21 mouse cellular contexts compared by ENCODE assay signal in the genomic region with DNA sequence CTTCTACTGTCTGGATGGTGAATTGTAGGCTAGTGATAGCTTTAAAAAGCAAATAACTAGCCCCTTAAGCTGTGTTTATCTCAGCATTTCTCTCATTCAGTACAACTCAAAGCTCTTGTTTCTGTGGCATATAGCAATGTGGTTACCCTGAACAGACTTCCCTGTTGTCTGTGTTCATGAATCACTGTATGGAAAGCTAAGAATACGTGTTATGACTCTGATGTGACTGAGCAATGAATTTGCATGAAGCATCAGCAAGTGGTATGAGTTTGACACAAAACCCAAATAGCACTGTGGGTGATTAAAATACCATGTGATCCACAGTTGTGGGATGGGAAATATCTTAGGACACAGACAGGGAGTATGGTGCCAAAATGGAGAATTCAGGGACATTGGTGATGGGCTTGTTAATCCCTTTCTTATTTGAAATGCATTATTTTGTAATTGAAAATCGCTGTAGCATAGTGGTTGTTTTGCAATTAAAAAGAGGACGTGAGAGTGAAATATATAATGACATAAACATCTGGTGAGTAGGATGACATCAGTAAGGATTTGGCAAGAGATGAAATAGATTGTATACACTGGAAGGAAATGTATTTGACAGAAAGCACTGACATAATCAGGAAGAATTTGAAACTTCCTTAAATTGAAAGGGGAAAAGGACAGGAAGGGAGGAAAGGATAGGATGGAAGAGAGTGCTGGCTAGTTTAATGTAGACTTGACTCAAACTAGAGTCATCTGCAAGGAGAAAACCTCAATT.
DNase-seq lines count a peak whose midpoint lies in the region; ATAC-seq and TF ChIP-seq lines count a peak whose summit lies in the region.
"Had no signal": no experiment of that assay in that cellular context is flagged by ENCODE, and none has a peak within 500 bp of the region (broad histone marks: within the 10 kb centered on the region; RNA-seq: fewer than 3 reads in every experiment).

No protein-coding gene starts in this region.

- peak; percentile 61; the same call in 1 of the 2 replicates for ATAC-seq in lung, embryonic 16.5 days (ENCODE audit: low read depth)
- ATAC-seq in midbrain, embryonic 11.5 days (ENCODE audit: low FRiP score) = no peak
- ATAC-seq: forebrain, embryonic 13.5 days; intestine, embryonic 16.5 days had no signal

- no peaks in the 10 kb centered on the region for H3K9me3 ChIP-seq in lung, embryonic 16.5 days (ENCODE audit: control insufficient read depth, low read length)
- H3K9me3 ChIP-seq in midbrain, embryonic 11.5 days (ENCODE audit: control insufficient read depth, low read length) = no peaks in the 10 kb centered on the region
- no peaks in the 10 kb centered on the region for H3K9me3 ChIP-seq in limb, embryonic 10.5 days (replicated peaks)
- H3K9me3 ChIP-seq: forebrain, embryonic 13.5 days; kidney, embryonic 15.5 days; limb, embryonic 12.5 days; megakaryocyte, embryonic 14.5 days; neural tube, embryonic 13.5 days had no signal

- H3K4me1 ChIP-seq in lung, embryonic 16.5 days (replicated peaks; ENCODE audit: control insufficient read depth, insufficient read depth, low read length) = no peaks in the 10 kb centered on the region; the same call in 1 of the 2 replicates
- 0 out of 2 replicates have a peak, but pooled peaks cover 5% of the 10 kb centered on the region for H3K4me1 ChIP-seq in midbrain, embryonic 11.5 days (ENCODE audit: control insufficient read depth, insufficient read depth, low read length)
- peaks cover 7% of the 10 kb centered on the region; the same call in 1 of the 2 replicates for H3K4me1 ChIP-seq in limb, embryonic 10.5 days

- WGBS in lung, embryonic 16.5 days = 50% methylated on average over 3 of the region's 3 CpGs
- 80% methylated on average over 3 of the region's 3 CpGs for WGBS in midbrain, embryonic 11.5 days
- WGBS in limb, embryonic 10.5 days = 89% methylated on average over 3 of the region's 3 CpGs

- H3K27ac ChIP-seq in gastrocnemius, adult 2 months = peak overlapping the region; percentile 24; the same call in 1 of the 2 replicates
- H3K27ac ChIP-seq in lung, embryonic 16.5 days (ENCODE audit: low read length) = no peak overlapping the region
- H3K27ac ChIP-seq in midbrain, embryonic 11.5 days (ENCODE audit: low read depth, low read length) = no peak overlapping the region
- no peak overlapping the region for H3K27ac ChIP-seq in limb, embryonic 10.5 days
- H3K27ac ChIP-seq: forebrain, embryonic 13.5 days; hindbrain, embryonic 14.5 days; kidney, embryonic 15.5 days; limb, embryonic 12.5 days; liver, embryonic 14.5 days; neural tube, embryonic 13.5 days had no signal

- H3K36me3 ChIP-seq in lung, embryonic 16.5 days (ENCODE audit: control insufficient read depth, insufficient read depth, low read length) = no peaks in the 10 kb centered on the region
- no peaks in the 10 kb centered on the region for H3K36me3 ChIP-seq in midbrain, embryonic 11.5 days (ENCODE audit: control insufficient read depth, insufficient read depth, low read length)
- H3K36me3 ChIP-seq in limb, embryonic 10.5 days = no peaks in the 10 kb centered on the region
- H3K36me3 ChIP-seq: kidney, embryonic 15.5 days; limb, embryonic 12.5 days; neural tube, embryonic 13.5 days had no signal

- H3K27me3 ChIP-seq in lung, embryonic 16.5 days (ENCODE audit: control insufficient read depth, insufficient read depth, low read depth, low read length) = no peaks in the 10 kb centered on the region
- H3K27me3 ChIP-seq in midbrain, embryonic 11.5 days (ENCODE audit: control insufficient read depth, insufficient read depth, low read length) = no peaks in the 10 kb centered on the region
- H3K27me3 ChIP-seq in limb, embryonic 10.5 days (ENCODE audit: low read depth, poor library complexity, severe bottlenecking) = no peaks in the 10 kb centered on the region
- H3K27me3 ChIP-seq: forebrain, embryonic 13.5 days; kidney, embryonic 15.5 days; limb, embryonic 12.5 days; megakaryocyte, embryonic 14.5 days; neural tube, embryonic 13.5 days had no signal

- TF ChIP-seq CTCF in gastrocnemius, adult 2 months (IDR thresholded peaks at IDR 0.05) = no peak

- DNase-seq in gastrocnemius, adult 2 months = no peak
- no peak for DNase-seq in gastrocnemius, adult 8-10 months (ENCODE audit: low spot score in 2 of 2)
- no peak for DNase-seq in lung, postnatal 25 days (ENCODE audit: low spot score)
- DNase-seq in induced T-regulatory cell, adult 2 months (ENCODE audit: low read depth) = peak; percentile 32
- no peak for DNase-seq in adrenal gland, adult 8-10 months
- no peak for DNase-seq in midbrain, embryonic 11.5 days (ENCODE audit: low spot score, missing footprints)
- no peak for DNase-seq in limb, embryonic 10.5 days (ENCODE audit: low spot score)
- DNase-seq: cerebellum, adult 11 months; cerebellum, postnatal 14 days; embryo, embryonic 11 days; right cerebral cortex, postnatal 4 days; thymus, postnatal 4 days had no signal

- intact Hi-C loops in gastrocnemius, adult 2 months (cut with DNase I) = no loop called here

- no peak overlapping the region for H3K9ac ChIP-seq in lung, embryonic 16.5 days (ENCODE audit: low read length)
- no peak overlapping the region for H3K9ac ChIP-seq in midbrain, embryonic 11.5 days (ENCODE audit: low read length)
- H3K9ac ChIP-seq: forebrain, embryonic 13.5 days; hindbrain, embryonic 14.5 days; kidney, embryonic 15.5 days; limb, embryonic 12.5 days; liver, embryonic 14.5 days; neural tube, embryonic 13.5 days had no signal

- H3K4me2 ChIP-seq in lung, embryonic 16.5 days (ENCODE audit: low read depth, low read length) = no peak overlapping the region
- no peak overlapping the region for H3K4me2 ChIP-seq in midbrain, embryonic 11.5 days
- H3K4me2 ChIP-seq: forebrain, embryonic 13.5 days; hindbrain, embryonic 14.5 days; kidney, embryonic 15.5 days; limb, embryonic 12.5 days; neural tube, embryonic 13.5 days had no signal

- H3K4me3 ChIP-seq in gastrocnemius, adult 2 months = no peak overlapping the region
- H3K4me3 ChIP-seq in lung, embryonic 16.5 days (ENCODE audit: low read length) = no peak overlapping the region
- H3K4me3 ChIP-seq in midbrain, embryonic 11.5 days (ENCODE audit: low read depth, low read length) = no peak overlapping the region
- H3K4me3 ChIP-seq in limb, embryonic 10.5 days = no peak overlapping the region
- H3K4me3 ChIP-seq: forebrain, embryonic 13.5 days; kidney, embryonic 15.5 days; limb, embryonic 12.5 days; megakaryocyte, embryonic 14.5 days; neural tube, embryonic 13.5 days had no signal
